Mouse (Mus musculus) lung, adult 2 months (tissue): ENCODE results near the gene Lgsn.

ENCODE experiments used
- CTCF ChIP-seq: fragments of 200-500 bp; IDR thresholded peaks from 2 replicates; pipeline ENCODE4 v1.5.1; 2011; ENCODE audit warnings: mild to moderate bottlenecking, low read length, control low read depth; ENCODE audit not compliant: insufficient read depth
- POLR2A ChIP-seq: fragments of 200-500 bp; IDR thresholded peaks from 2 replicates; pipeline ENCODE4 v1.6.1; 2011; ENCODE audit warnings: low read depth, mild to moderate bottlenecking, control low read depth, low read length, borderline replicate concordance; ENCODE audit errors: extremely low read depth

DNA sequence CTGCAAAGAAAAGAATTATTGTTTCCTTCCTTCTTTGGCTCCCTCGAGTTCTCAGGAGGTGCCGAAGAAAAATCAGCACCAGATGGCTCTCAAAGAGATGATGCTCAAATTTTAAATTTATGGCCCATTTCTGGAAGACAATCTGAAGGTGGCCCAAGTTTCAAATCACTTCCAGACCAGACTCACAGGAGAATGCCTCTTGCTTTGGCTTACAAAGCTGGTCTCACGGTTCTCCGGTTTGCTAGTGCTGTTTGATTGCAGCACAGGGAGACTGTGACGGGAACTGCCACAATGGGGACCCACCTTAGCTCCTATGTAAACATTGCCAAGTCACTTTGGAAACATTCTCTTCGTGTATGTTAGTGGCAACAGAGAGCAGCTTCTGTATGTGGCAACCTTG, 26.5 kb upstream of the Lgsn start:
- no peak for TF ChIP-seq CTCF
- TF ChIP-seq POLR2A, result no peak
